Mouse (Mus musculus) erythroblast, embryonic 14.5 days (primary cell): ENCODE measurements around the gene Mapk3.

ENCODE experiments used
- GATA1 ChIP-seq: IDR thresholded peaks from 2 replicates; pipeline ENCODE4 v1.6.1; 2012; ENCODE audit warnings: low read length, inconsistent platforms, mixed read lengths
- TAL1 ChIP-seq: IDR thresholded peaks from 3 replicates; pipeline ENCODE4 v1.6.1; 2012; ENCODE audit warnings: low read length, inconsistent platforms, mixed read lengths

DNA sequence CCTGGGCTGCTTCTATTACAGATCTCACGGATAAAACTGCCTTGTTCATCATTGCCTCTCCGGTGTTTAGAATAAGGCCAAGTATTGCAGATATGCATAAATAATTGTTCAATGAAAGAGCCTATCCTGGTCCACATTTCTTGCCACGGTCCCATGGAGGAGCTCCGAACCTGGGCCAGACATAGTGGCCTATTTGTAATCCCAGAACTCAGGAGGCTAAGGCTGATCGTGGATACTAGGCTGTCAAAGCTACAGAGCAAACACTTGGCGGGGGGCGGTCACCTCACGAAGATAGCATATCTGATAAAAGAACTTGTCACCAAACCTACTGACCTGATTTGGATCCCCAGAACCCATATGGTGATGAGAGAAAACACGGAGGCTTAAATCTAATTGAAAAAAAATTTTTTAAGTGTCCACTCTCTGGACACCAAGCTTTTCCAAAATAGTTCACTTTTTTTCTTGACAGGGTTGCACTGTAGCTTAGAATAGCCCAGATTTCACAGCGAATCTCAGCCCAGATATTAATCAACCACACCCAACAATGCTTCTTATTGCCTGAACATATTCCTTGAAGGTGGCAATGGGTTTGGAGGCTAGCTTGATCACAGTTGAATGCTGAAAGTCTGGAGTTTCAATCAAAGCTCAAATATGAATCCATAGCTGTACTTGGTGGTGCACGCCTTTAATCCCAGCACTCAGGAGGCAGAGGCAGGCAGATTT lies 33.5 kb downstream of the Mapk3 start:
- TF ChIP-seq TAL1 (no peak), GATA1 (no peak)
